Mouse (Mus musculus): ENCODE measurements around the gene Olfr671.

- no peak for TF ChIP-seq CTCF (IDR thresholded peaks at IDR 0.05; ENCODE audit: low read depth, low read length)
- no peak for TF ChIP-seq POLR2A (IDR thresholded peaks at IDR 0.05; ENCODE audit: insufficient read depth, low read length)
- no peak for TF ChIP-seq EP300 (IDR thresholded peaks at IDR 0.05; ENCODE audit: insufficient read depth, low read depth, low read length)
These were observed 23.0 kb upstream of the Olfr671 start, which contains the start of gene Olfr672 for GRCm38 (mm10) chr7:105001929-105002328.
